In genomic region chr13:35969829-35970228, GRCm38 (mm10) we compare ENCODE assay signal across 9 mouse cellular contexts. TPM values are rescaled to one million over a fixed set of nuclear protein-coding genes. Genes with fewer than 3 reads are reported as not detected.
A peak's percentile ranks its signal among the peaks of the same experiment; 100 is the strongest.
DNase-seq lines count a peak whose midpoint lies in the region; ATAC-seq and TF ChIP-seq lines count a peak whose summit lies in the region.
"Had no signal": no experiment of that assay in that cellular context is flagged by ENCODE, and none has a peak within 500 bp of the region (broad histone marks: within the 10 kb centered on the region; RNA-seq: fewer than 3 reads in every experiment).

No protein-coding gene starts in this region.

- no peaks in the 10 kb centered on the region for H3K9me3 ChIP-seq in heart, embryonic 12.5 days (replicated peaks)
- no peaks in the 10 kb centered on the region for H3K9me3 ChIP-seq in hindbrain, embryonic 16.5 days (ENCODE audit: control insufficient read depth, low read length)
- H3K9me3 ChIP-seq in midbrain, embryonic 13.5 days = no peaks in the 10 kb centered on the region

- intact Hi-C loops in heart, adult 2 months (cut with DNase I) = no loop called here

- H3K4me3 ChIP-seq in heart, embryonic 12.5 days = peak overlapping the region; percentile 61
- no peak overlapping the region for H3K4me3 ChIP-seq in heart, adult 2 months
- peak overlapping the region; percentile 41 for H3K4me3 ChIP-seq in cortical plate, adult 2 months (ENCODE audit: insufficient read depth, low read length)
- peak overlapping the region; percentile 72 for H3K4me3 ChIP-seq in hindbrain, embryonic 16.5 days (ENCODE audit: low read length)
- H3K4me3 ChIP-seq in midbrain, embryonic 13.5 days (replicated peaks) = peak overlapping the region; percentile 63

- TF ChIP-seq POLR2A in heart, adult 2 months (IDR thresholded peaks at IDR 0.05; ENCODE audit: insufficient read depth, low read depth, low read length) = no peak
- TF ChIP-seq POLR2A in cortical plate, adult 2 months (IDR thresholded peaks at IDR 0.05; ENCODE audit: extremely low read depth, insufficient read depth, low read length) = no peak

- H3K4me1 ChIP-seq in heart, embryonic 12.5 days (replicated peaks) = peaks cover 14% of the 10 kb centered on the region
- no peaks in the 10 kb centered on the region; the same call in 1 of the 2 replicates for H3K4me1 ChIP-seq in heart, adult 2 months (ENCODE audit: control insufficient read depth, insufficient read depth, low read length)
- no peaks in the 10 kb centered on the region for H3K4me1 ChIP-seq in cortical plate, adult 2 months (ENCODE audit: control insufficient read depth, insufficient read depth, low read length)
- H3K4me1 ChIP-seq in hindbrain, embryonic 16.5 days (ENCODE audit: control insufficient read depth, insufficient read depth, low read depth, low read length) = peaks cover 6% of the 10 kb centered on the region
- H3K4me1 ChIP-seq in midbrain, embryonic 13.5 days (replicated peaks) = peaks cover 22% of the 10 kb centered on the region

- H3K9ac ChIP-seq in heart, embryonic 12.5 days = peak overlapping the region; percentile 77
- H3K9ac ChIP-seq in heart, adult 2 months (ENCODE audit: low read depth, low read length) = no peak overlapping the region
- no peak overlapping the region; the same call in 1 of the 2 replicates for H3K9ac ChIP-seq in hindbrain, embryonic 16.5 days (ENCODE audit: low read depth, low read length)
- peak overlapping the region; percentile 63; the same call in 1 of the 2 replicates for H3K9ac ChIP-seq in midbrain, embryonic 13.5 days (replicated peaks)

- TF ChIP-seq EP300 in heart, adult 2 months (IDR thresholded peaks at IDR 0.05; ENCODE audit: insufficient read depth, low read depth, low read length) = no peak

- H3K4me2 ChIP-seq in heart, embryonic 12.5 days = peak overlapping the region; percentile 98
- peak overlapping the region; percentile 100 for H3K4me2 ChIP-seq in hindbrain, embryonic 16.5 days (ENCODE audit: low read length)
- peak overlapping the region; percentile 98 for H3K4me2 ChIP-seq in midbrain, embryonic 13.5 days (replicated peaks)

- H3K79me2 ChIP-seq in heart, adult 2 months (replicated peaks; ENCODE audit: control insufficient read depth, insufficient read depth, low read length) = no peaks in the 10 kb centered on the region

- TF ChIP-seq CTCF in heart, adult 2 months (IDR thresholded peaks at IDR 0.05) = no peak
- no peak for TF ChIP-seq CTCF in cortical plate, adult 2 months (IDR thresholded peaks at IDR 0.05; ENCODE audit: extremely low read depth, insufficient read depth, low read length)

- no peaks in the 10 kb centered on the region for H3K36me3 ChIP-seq in heart, embryonic 12.5 days
- no peaks in the 10 kb centered on the region for H3K36me3 ChIP-seq in heart, adult 2 months (ENCODE audit: control insufficient read depth, insufficient read depth, low read length)
- no peaks in the 10 kb centered on the region for H3K36me3 ChIP-seq in hindbrain, embryonic 16.5 days (ENCODE audit: control insufficient read depth, insufficient read depth, low read length)
- H3K36me3 ChIP-seq in midbrain, embryonic 13.5 days = no peaks in the 10 kb centered on the region

- ATAC-seq in heart, embryonic 12.5 days (ENCODE audit: insufficient number of reproducible peaks, low FRiP score) = no peak
- ATAC-seq in hindbrain, embryonic 16.5 days = no peak
- no peak for ATAC-seq in midbrain, embryonic 13.5 days

- no peak overlapping the region for H3K27ac ChIP-seq in heart, embryonic 12.5 days (ENCODE audit: poor library complexity, severe bottlenecking)
- H3K27ac ChIP-seq in heart, adult 2 months = no peak overlapping the region
- H3K27ac ChIP-seq in cortical plate, adult 2 months (ENCODE audit: insufficient read depth, low read length) = no peak overlapping the region
- H3K27ac ChIP-seq in hindbrain, embryonic 16.5 days (ENCODE audit: low read depth, low read length) = no peak overlapping the region
- no peak overlapping the region for H3K27ac ChIP-seq in midbrain, embryonic 13.5 days

- DNase-seq in heart, adult 2 months = no peak
- DNase-seq in urinary bladder, postnatal 25 days (ENCODE audit: low spot score) = no peak
- no peak for DNase-seq in right cerebral cortex, postnatal 36 days (ENCODE audit: low spot score in 2 of 2)
- DNase-seq in layer of hippocampus, postnatal 25 days (ENCODE audit: extremely low spot score in 1 of 2, low spot score in 1 of 2) = no peak

- H3K27me3 ChIP-seq in heart, embryonic 12.5 days (replicated peaks) = peaks cover 5% of the 10 kb centered on the region; the same call in 1 of the 2 replicates
- H3K27me3 ChIP-seq in heart, adult 2 months (ENCODE audit: control insufficient read depth, insufficient read depth, low read length) = peaks cover 2% of the 10 kb centered on the region; the same call in 1 of the 2 replicates
- H3K27me3 ChIP-seq in hindbrain, embryonic 16.5 days (replicated peaks; ENCODE audit: control insufficient read depth, insufficient read depth, low read length) = peaks cover 12% of the 10 kb centered on the region
- peaks cover 40% of the 10 kb centered on the region for H3K27me3 ChIP-seq in midbrain, embryonic 13.5 days

- 26% methylated on average over 9 of the region's 9 CpGs for WGBS in heart, embryonic 12.5 days
- WGBS in heart, adult 2 months = 57% methylated on average over 9 of the region's 9 CpGs
- WGBS in hindbrain, embryonic 16.5 days = 34% methylated on average over 9 of the region's 9 CpGs
- 22% methylated on average over 9 of the region's 9 CpGs for WGBS in midbrain, embryonic 13.5 days

RNA-seq across cellular contexts. Expression of gene Ppp1r3g, which starts 11.2 kb away (rescaled TPM):
- 6.8 and 7.7 TPM in 2 replicates for polyA plus RNA-seq in heart, embryonic 12.5 days (2016; fragmentation: Nextera tagmentation; extraction: Ambion mirVana)
- 1 to 10 TPM in 1 of 2 experiments, under 1 TPM in 1; 0.25 to 1.2 TPM for total RNA-seq in heart, adult 2 months (2021)
- polyA plus RNA-seq in heart, adult 2 months (2012; rRNA removed) = 0.06 and 0.14 TPM in 2 replicates
- polyA plus RNA-seq in cortical plate, adult 2 months (2012; rRNA removed) = 11.9 and 12.0 TPM in 2 replicates
- polyA plus RNA-seq in hindbrain, embryonic 16.5 days (2015; fragmentation: Nextera tagmentation; extraction: Ambion mirVana) = 0.56 and 1.2 TPM in 2 replicates
- 0.47 and 0.66 TPM in 2 replicates for polyA plus RNA-seq in midbrain, embryonic 13.5 days (2015; fragmentation: Nextera tagmentation; extraction: Ambion mirVana)
- 10 to 100 TPM; 10.7 to 15.7 TPM for total RNA-seq in layer of hippocampus, postnatal 25 days (2021)
- polyA plus RNA-seq: C2C12 had no signal

Comparison
In these comparisons a context has a peak if more than half of its experiments do, and no peak if none do; other contexts are left out.
1. H3K9ac ChIP-seq: peak in heart, embryonic 12.5 days (single experiment) and midbrain, embryonic 13.5 days (single experiment); none in heart, adult 2 months (single experiment) and hindbrain, embryonic 16.5 days (single experiment).
2. Peak in every context shown above with its lines, with median percentiles within 50 percentile points of each other: H3K4me2 ChIP-seq.